21 mouse cellular contexts compared by ENCODE assay signal in the genomic region with DNA sequence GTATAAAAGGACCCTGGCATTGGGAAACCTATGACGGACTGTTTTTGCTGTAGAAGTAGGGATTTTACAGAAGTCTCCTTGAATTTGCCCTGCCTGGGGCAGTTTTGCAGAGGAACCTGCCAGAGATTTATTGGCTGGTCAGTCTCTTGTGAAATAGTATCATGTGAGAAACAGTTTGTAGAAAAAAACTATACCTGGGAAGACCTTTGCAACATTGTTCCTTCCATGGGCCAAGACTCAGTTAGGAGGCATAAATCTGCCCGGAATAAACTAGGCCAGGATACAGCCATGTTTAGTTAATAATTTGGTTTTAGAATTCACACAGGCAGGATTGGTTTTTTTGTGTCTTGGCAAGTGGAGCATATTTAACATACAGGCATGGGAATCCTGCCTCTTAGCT. TPM values are rescaled to one million over a fixed set of nuclear protein-coding genes. Genes with fewer than 3 reads are reported as not detected.
DNase-seq lines count a peak whose midpoint lies in the region; ATAC-seq and TF ChIP-seq lines count a peak whose summit lies in the region.
"Had no signal": no experiment of that assay in that cellular context is flagged by ENCODE, and none has a peak within 500 bp of the region (broad histone marks: within the 10 kb centered on the region; RNA-seq: fewer than 3 reads in every experiment).

No protein-coding gene starts in this region.

- no peaks in the 10 kb centered on the region for H3K27me3 ChIP-seq in forebrain, embryonic 15.5 days
- H3K27me3 ChIP-seq in forebrain, embryonic 13.5 days: no peaks in the 10 kb centered on the region
- H3K27me3 ChIP-seq in kidney, adult 2 months (replicated peaks; ENCODE audit: control insufficient read depth, insufficient read depth, low read length): no peaks in the 10 kb centered on the region
- H3K27me3 ChIP-seq in Patski: peaks cover 18% of the 10 kb centered on the region
- H3K27me3 ChIP-seq: embryonic facial prominence, embryonic 13.5 days; embryonic facial prominence, embryonic 15.5 days had no signal

- no peak for TF ChIP-seq CTCF in kidney, adult 2 months (conservative IDR thresholded peaks at IDR 0.05; ENCODE audit: insufficient read depth, insufficient read length, low read depth, low read length)
- no peak for TF ChIP-seq CTCF in Patski (IDR thresholded peaks at IDR 0.05)
- no peak for TF ChIP-seq CTCF in brain, embryonic 14.5 days (IDR thresholded peaks at IDR 0.05; ENCODE audit: borderline replicate concordance, extremely low read depth, insufficient read depth, insufficient read length)

- H3K9me3 ChIP-seq in forebrain, embryonic 15.5 days: no peaks in the 10 kb centered on the region
- H3K9me3 ChIP-seq in forebrain, embryonic 13.5 days (replicated peaks): no peaks in the 10 kb centered on the region
- H3K9me3 ChIP-seq: embryonic facial prominence, embryonic 13.5 days; embryonic facial prominence, embryonic 15.5 days; forebrain, embryonic 10.5 days had no signal

- no peak for TF ChIP-seq POLR2A in kidney, adult 2 months (IDR thresholded peaks at IDR 0.05; ENCODE audit: low read depth, low read length)
- no peak for TF ChIP-seq POLR2A in brain, embryonic 14.5 days (IDR thresholded peaks at IDR 0.05; ENCODE audit: borderline replicate concordance, extremely low read depth, insufficient read depth, insufficient read length, poor library complexity, severe bottlenecking)

- peaks cover 31% of the 10 kb centered on the region for H3K36me3 ChIP-seq in forebrain, embryonic 15.5 days
- peaks cover 41% of the 10 kb centered on the region for H3K36me3 ChIP-seq in forebrain, embryonic 13.5 days (ENCODE audit: poor library complexity, severe bottlenecking)
- H3K36me3 ChIP-seq in kidney, adult 2 months (ENCODE audit: control insufficient read depth, insufficient read depth, low read length): no peaks in the 10 kb centered on the region
- H3K36me3 ChIP-seq: embryonic facial prominence, embryonic 15.5 days had no signal

- POLR2A ChIA-PET in Patski (lab: Charles Lee): interaction anchor here (1.0 to 2.4 kb wide), 4 partner anchors 9 to 20 kb away, joined by 3 to 12 read pairs (median 5); no protein-coding TSS in a partner anchor

- DNase-seq in kidney, adult 2 months: peak; percentile 7
- no peak for DNase-seq in kidney, postnatal 4 days
- DNase-seq in Patski (ENCODE audit: low read depth, low spot score): peak; percentile 83
- DNase-seq in brain, embryonic 14.5 days (ENCODE audit: low read depth): peak; percentile 55
- DNase-seq: adrenal gland, adult 8-10 months; adrenal gland, postnatal 14 days; adrenal gland, postnatal 36 days; cerebellum, adult 11-12 months; cerebellum, adult 2 months; cerebellum, adult 9-10 months; cerebellum, postnatal 10 days; cerebellum, postnatal 25 days had no signal

- peaks cover 36% of the 10 kb centered on the region for H3K4me1 ChIP-seq in forebrain, embryonic 15.5 days
- H3K4me1 ChIP-seq in forebrain, embryonic 13.5 days: peaks cover 27% of the 10 kb centered on the region
- H3K4me1 ChIP-seq in kidney, adult 2 months (ENCODE audit: control insufficient read depth, insufficient read depth, low read length): no peaks in the 10 kb centered on the region

- H3K4me2 ChIP-seq in forebrain, embryonic 15.5 days (replicated peaks): no peak overlapping the region
- H3K4me2 ChIP-seq in forebrain, embryonic 13.5 days: no peak overlapping the region
- H3K4me2 ChIP-seq: embryonic facial prominence, embryonic 13.5 days; embryonic facial prominence, embryonic 15.5 days had no signal

- in situ Hi-C loops in Patski (cut with MboI; ENCODE audit: low pct_unique_long_range_greater_than_20kb): loop anchor here (10.0 kb wide), 1 partner anchor 59 kb away; no protein-coding TSS in a partner anchor

- H3K9ac ChIP-seq in forebrain, embryonic 15.5 days (replicated peaks): no peak overlapping the region
- H3K9ac ChIP-seq in forebrain, embryonic 13.5 days: no peak overlapping the region
- H3K9ac ChIP-seq: embryonic facial prominence, embryonic 13.5 days; embryonic facial prominence, embryonic 15.5 days had no signal

- 78% methylated on average over 2 of the region's 2 CpGs for WGBS in forebrain, embryonic 15.5 days
- WGBS in forebrain, embryonic 13.5 days: 83% methylated on average over 2 of the region's 2 CpGs
- WGBS in kidney, adult 2 months: 43% methylated on average over 2 of the region's 2 CpGs

- CTCF ChIA-PET in Patski (lab: Charles Lee): interaction anchor here (0.8 to 44.5 kb wide), 15 partner anchors 10 to 144 kb away, joined by 3 to 786 read pairs (median 6); a partner anchor contains a TSS

- peak overlapping the region; percentile 53 for H3K27ac ChIP-seq in forebrain, embryonic 15.5 days (replicated peaks)
- no peak overlapping the region for H3K27ac ChIP-seq in forebrain, embryonic 13.5 days
- H3K27ac ChIP-seq in kidney, adult 2 months (ENCODE audit: insufficient read depth, low read depth, low read length): no peak overlapping the region
- H3K27ac ChIP-seq: embryonic facial prominence, embryonic 13.5 days; embryonic facial prominence, embryonic 15.5 days; forebrain, embryonic 10.5 days had no signal

- no peak for ATAC-seq in forebrain, embryonic 15.5 days (replicated peaks)
- ATAC-seq in forebrain, embryonic 13.5 days: no peak
- peak; percentile 23 for ATAC-seq in Patski
- no peak for ATAC-seq in cerebellum, adult (ENCODE audit: insufficient number of reproducible peaks, low FRiP score, low TSS enrichment)
- ATAC-seq: activated CD4-positive, CD25-positive, alpha-beta regulatory T cell, adult 4 months had no signal

- no peak overlapping the region for H3K4me3 ChIP-seq in forebrain, embryonic 15.5 days
- no peak overlapping the region for H3K4me3 ChIP-seq in forebrain, embryonic 13.5 days
- H3K4me3 ChIP-seq in kidney, adult 2 months (ENCODE audit: insufficient read depth, low read depth, low read length): no peak overlapping the region
- H3K4me3 ChIP-seq: embryonic facial prominence, embryonic 13.5 days; embryonic facial prominence, embryonic 15.5 days; erythroblast, embryonic 14.5 days; forebrain, embryonic 10.5 days had no signal

RNA-seq across cellular contexts. Expression of a gene that starts 4.6 kb away (rescaled TPM):
- polyA plus RNA-seq in forebrain, embryonic 15.5 days (2015; fragmentation: Nextera tagmentation; extraction: Ambion mirVana): 1.3 and 1.5 TPM in 2 replicates
- 2.1 and 2.4 TPM in 2 replicates for polyA plus RNA-seq in forebrain, embryonic 13.5 days (2015; fragmentation: Nextera tagmentation; extraction: Ambion mirVana)
- 0.46 and 0.59 TPM in 2 replicates for polyA plus RNA-seq in kidney, adult 2 months (2012; rRNA removed)
- 3.9 TPM for polyA plus RNA-seq in Patski (2021)
- 1.8 and 2.4 TPM in 2 replicates for polyA plus RNA-seq in brain, embryonic 14.5 days (2012; rRNA removed)
- polyA plus RNA-seq: C2C12; erythroblast, embryonic 14.5 days had no signal

Comparison
In these comparisons a context has a peak if more than half of its experiments do, and no peak if none do; other contexts are left out.
1. DNase-seq: peak in kidney, adult 2 months (single experiment), Patski (single experiment) and brain, embryonic 14.5 days (single experiment); none in kidney, postnatal 4 days (0 of 2).